Mouse (Mus musculus) limb, embryonic 11.5 days (tissue): Measurements from ENCODE around the gene Itpr2. TPM values are rescaled to one million over a fixed set of nuclear protein-coding genes. Genes with fewer than 3 reads are reported as not detected.

Source experiments
- ATAC-seq: fragments of 200-750 bp; cut with Nextera tagmentation; 2 replicates; pipeline ENCODE4 v1.8.0; 2017; ENCODE audit warnings: low read depth; ENCODE audit not compliant: insufficient number of reproducible peaks, low FRiP score, low TSS enrichment
- DNase-seq: peaks from one replicate; pipeline ENCODE4 v3.0.0-alpha.2; 2015; ENCODE audit warnings: low spot score
- H3K27ac ChIP-seq: fragments of 300-500 bp; sonication (generic); replicated peaks from 2 replicates; pipeline ENCODE4 v1.5.1; 2014; ENCODE audit warnings: low read depth, mild to moderate bottlenecking, low read length
- H3K27me3 ChIP-seq: fragments of 300-500 bp; sonication (generic); 2 replicates; pipeline ENCODE4 v1.6.1; 2014; ENCODE audit warnings: mild to moderate bottlenecking, low read length, mixed read lengths; ENCODE audit not compliant: control insufficient read depth, insufficient read depth
- H3K36me3 ChIP-seq: fragments of 300-500 bp; sonication (generic); 2 replicates; pipeline ENCODE4 v1.6.1; 2014; ENCODE audit warnings: mild to moderate bottlenecking, low read length, moderate library complexity, mixed read lengths; ENCODE audit not compliant: control insufficient read depth, insufficient read depth
- H3K4me1 ChIP-seq: fragments of 300-500 bp; sonication (generic); 2 replicates; pipeline ENCODE4 v1.6.1; 2014; ENCODE audit warnings: low read length, mixed read lengths; ENCODE audit not compliant: control insufficient read depth, insufficient read depth
- H3K4me2 ChIP-seq: fragments of 300-500 bp; sonication (generic); 2 replicates; pipeline ENCODE4 v1.6.1; 2014; ENCODE audit warnings: low read depth, mild to moderate bottlenecking, moderate library complexity; ENCODE audit not compliant: severe bottlenecking
- H3K4me3 ChIP-seq: fragments of 300-500 bp; sonication (generic); 2 replicates; pipeline ENCODE4 v1.5.1; 2014; ENCODE audit warnings: low read depth, low read length
- H3K9ac ChIP-seq: fragments of 300-500 bp; sonication (generic); 2 replicates; pipeline ENCODE4 v1.6.1; 2014; ENCODE audit warnings: mild to moderate bottlenecking, low read length
- H3K9me3 ChIP-seq: fragments of 300-500 bp; sonication (generic); 2 replicates; pipeline ENCODE4 v1.6.1; 2016; ENCODE audit warnings: low read length; ENCODE audit not compliant: control insufficient read depth
- WGBS: fragments of 180-500 bp; shearing (Covaris S2); extraction: QIAGEN DNeasy Blood & Tissue Kit; methylation state at CpG from one replicate; pipeline ENCODE4 v1.1.7; 2014; 5-methylcytosine and 5-hydroxymethylcytosine counted together
- polyA plus RNA-seq: library from polyadenylated mRNA; unstranded; fragments of >200 nt; fragmentation: Nextera tagmentation; extraction: Ambion mirVana; gene quantifications from 2 replicates; pipeline ENCODE4 v1.2.1, GENCODE M21; 2014

Gene Itpr2
- polyA plus RNA-seq, 1 experiment from 2014 or later = 5.7 TPM

DNA sequence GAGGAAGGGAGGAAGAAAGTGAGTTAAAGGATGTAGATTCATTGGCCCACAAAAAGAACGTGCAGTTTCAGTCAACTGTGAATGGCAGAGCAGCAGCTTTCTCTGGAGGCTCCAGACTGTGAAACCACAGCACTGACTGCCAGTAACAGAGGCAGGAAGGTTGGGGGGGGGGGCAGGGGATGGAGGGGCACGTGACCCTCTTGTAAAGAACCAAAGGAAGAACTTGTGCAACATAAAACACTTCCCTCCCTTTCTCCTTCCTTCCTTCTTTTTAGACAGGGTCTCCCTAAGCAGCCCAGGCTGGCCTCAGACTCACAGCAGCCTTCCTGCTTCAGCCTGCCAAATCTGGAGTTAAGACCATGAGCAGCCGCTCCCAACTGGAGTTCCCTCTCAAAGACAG, 104.2 kb downstream of the Itpr2 start:
- 66% methylated on average over 3 of the region's 3 CpGs for WGBS
- Histone ChIP-seq H3K36me3 (no peaks in the 10 kb centered on the region), H3K9me3 (no peaks in the 10 kb centered on the region), H3K27me3 (no peaks in the 10 kb centered on the region), H3K9ac (no peak overlapping the region), H3K4me2 (no peak overlapping the region), H3K4me1 (no peaks in the 10 kb centered on the region), H3K4me3 (no peak overlapping the region), H3K27ac (no peak overlapping the region)
- ATAC-seq (no peak), DNase-seq (no peak)

DNA sequence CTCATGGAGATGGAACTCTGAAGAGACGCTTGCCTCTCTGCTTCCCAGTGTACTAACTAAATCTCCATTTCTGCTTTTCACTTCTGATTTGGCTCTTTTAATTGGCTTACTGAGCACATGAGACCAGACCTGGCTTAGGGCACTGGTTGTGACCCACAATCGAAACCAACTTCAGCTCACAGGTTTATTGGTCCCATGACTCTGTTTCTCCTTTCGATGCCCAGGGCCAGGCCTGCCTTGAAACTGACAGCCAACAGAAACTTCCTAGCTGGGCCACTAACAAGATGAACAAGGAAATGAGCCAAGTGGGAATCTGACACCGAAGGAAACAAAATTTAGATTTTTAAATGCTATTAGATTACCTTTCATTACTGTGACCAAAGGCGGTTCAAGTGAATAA, 105.8 kb downstream of the Itpr2 start:
- H3K36me3 ChIP-seq = no peaks in the 10 kb centered on the region
- no peaks in the 10 kb centered on the region for H3K27me3 ChIP-seq
- no peak overlapping the region for H3K9ac ChIP-seq
- no peaks in the 10 kb centered on the region for H3K9me3 ChIP-seq
- H3K4me3 ChIP-seq = no peak overlapping the region
- no peak overlapping the region for H3K4me2 ChIP-seq
- ATAC-seq (no peak), DNase-seq (no peak)
- no peaks in the 10 kb centered on the region for H3K4me1 ChIP-seq
- WGBS = 75% methylated on average over 5 of the region's 5 CpGs
- no peak overlapping the region for H3K27ac ChIP-seq

DNA sequence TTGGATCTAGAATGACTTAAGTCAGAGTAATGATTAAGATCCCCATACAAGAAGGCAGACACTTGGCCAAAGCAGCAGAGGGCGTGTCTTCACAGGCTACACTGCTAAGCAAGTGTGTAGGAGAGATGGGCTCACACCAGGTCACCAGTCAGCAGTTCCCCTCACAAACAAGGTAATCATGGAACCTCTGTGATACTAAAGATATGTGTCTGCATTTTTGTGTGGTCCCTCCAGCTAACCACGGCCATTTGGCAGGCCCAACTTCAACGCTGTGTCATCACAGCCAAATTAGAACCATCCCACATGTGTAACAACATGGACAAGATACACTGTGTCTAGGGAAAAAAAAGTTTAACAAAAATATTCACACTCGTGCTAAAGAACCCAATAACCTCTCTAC, 106.4 kb downstream of the Itpr2 start:
- H3K9me3 ChIP-seq = no peaks in the 10 kb centered on the region
- no peak for DNase-seq
- H3K36me3 ChIP-seq = no peaks in the 10 kb centered on the region
- H3K27ac ChIP-seq = no peak overlapping the region
- 88% methylated on average over 4 of the region's 4 CpGs for WGBS
- ATAC-seq = no peak
- no peak overlapping the region for H3K9ac ChIP-seq
- H3K27me3 ChIP-seq = no peaks in the 10 kb centered on the region
- no peak overlapping the region for H3K4me2 ChIP-seq
- H3K4me1 ChIP-seq = no peaks in the 10 kb centered on the region
- H3K4me3 ChIP-seq = no peak overlapping the region

DNA sequence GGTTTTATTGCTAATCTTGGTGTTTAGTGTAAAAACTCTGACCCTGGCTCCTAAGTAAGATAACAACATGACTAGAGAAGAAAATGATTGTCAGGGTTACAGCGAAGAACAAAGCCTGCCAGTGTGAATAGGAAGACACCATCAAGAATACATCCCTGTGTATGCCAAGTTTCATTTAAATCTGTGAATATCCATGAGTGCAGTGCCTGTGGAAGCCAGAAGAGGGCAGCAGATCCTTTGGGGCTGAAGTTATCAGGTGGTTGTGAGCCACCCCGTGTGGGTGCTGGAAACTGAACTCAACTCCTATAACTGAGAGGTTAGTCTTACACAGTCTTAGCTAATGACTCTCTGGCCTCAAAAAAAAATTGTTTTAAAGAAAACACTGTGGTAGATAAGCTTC, 109.8 kb downstream of the Itpr2 start:
- no peak overlapping the region for H3K4me2 ChIP-seq
- H3K4me1 ChIP-seq = no peaks in the 10 kb centered on the region
- ATAC-seq (no peak), DNase-seq (no peak)
- WGBS = 84% methylated on average over 2 of the region's 2 CpGs
- H3K9me3 ChIP-seq = no peaks in the 10 kb centered on the region
- H3K9ac ChIP-seq = no peak overlapping the region
- no peak overlapping the region for H3K4me3 ChIP-seq
- H3K27ac ChIP-seq = no peak overlapping the region
- no peaks in the 10 kb centered on the region for H3K27me3 ChIP-seq
- H3K36me3 ChIP-seq = no peaks in the 10 kb centered on the region

DNA sequence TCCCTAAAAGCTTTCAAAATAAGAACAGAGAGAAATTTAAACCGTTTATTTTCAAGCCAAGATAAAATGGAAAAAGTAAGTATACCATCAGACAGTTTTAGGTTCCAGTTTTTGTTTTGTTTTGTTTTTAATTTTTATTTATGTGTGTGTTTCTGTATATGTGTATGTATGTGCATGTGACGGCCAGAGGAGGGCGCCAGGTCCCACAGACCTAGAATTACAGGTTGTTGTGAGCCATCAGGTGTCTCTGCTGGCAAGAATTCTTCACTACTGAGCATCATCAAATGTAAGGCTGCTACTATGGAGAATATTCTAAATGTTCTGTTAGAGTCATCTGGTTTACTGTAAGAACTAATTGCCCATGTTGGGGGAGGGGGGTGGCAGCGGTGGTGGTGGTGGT, 111.9 kb downstream of the Itpr2 start:
- Histone ChIP-seq H3K27me3 (no peaks in the 10 kb centered on the region), H3K27ac (no peak overlapping the region), H3K9me3 (no peaks in the 10 kb centered on the region), H3K4me2 (no peak overlapping the region), H3K36me3 (no peaks in the 10 kb centered on the region), H3K4me1 (peaks cover 4% of the 10 kb centered on the region; the same call in 1 of the 2 replicates), H3K9ac (no peak overlapping the region), H3K4me3 (no peak overlapping the region)
- 89% methylated on average over 4 of the region's 4 CpGs for WGBS
- ATAC-seq = no peak
- DNase-seq = no peak

DNA sequence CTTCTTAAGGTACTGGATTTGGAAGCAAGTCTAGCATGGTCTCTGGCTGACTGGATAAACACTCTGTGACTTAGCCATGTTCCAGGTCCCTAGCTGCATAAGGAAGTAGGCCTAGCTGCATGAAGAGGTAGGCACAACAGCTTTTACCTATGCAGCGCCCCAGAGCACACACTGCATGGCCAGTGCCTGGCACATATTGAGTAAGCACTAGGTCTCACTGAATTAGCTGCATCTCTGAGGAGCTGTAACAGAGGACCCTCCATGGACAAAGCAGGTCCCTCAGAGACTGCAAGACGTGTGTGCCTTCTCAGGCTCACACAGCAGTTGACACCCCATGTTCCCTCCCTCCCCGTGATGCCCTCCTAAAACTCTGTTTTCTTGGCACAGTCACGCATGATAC, 114.0 kb downstream of the Itpr2 start:
- Histone ChIP-seq H3K9me3 (no peaks in the 10 kb centered on the region), H3K9ac (no peak overlapping the region), H3K27me3 (no peaks in the 10 kb centered on the region), H3K36me3 (no peaks in the 10 kb centered on the region), H3K27ac (no peak overlapping the region), H3K4me3 (no peak overlapping the region), H3K4me2 (no peak overlapping the region), H3K4me1 (peaks cover 4% of the 10 kb centered on the region; the same call in 1 of the 2 replicates)
- no peak for DNase-seq
- no peak for ATAC-seq
- 85% methylated on average over 4 of the region's 4 CpGs for WGBS

DNA sequence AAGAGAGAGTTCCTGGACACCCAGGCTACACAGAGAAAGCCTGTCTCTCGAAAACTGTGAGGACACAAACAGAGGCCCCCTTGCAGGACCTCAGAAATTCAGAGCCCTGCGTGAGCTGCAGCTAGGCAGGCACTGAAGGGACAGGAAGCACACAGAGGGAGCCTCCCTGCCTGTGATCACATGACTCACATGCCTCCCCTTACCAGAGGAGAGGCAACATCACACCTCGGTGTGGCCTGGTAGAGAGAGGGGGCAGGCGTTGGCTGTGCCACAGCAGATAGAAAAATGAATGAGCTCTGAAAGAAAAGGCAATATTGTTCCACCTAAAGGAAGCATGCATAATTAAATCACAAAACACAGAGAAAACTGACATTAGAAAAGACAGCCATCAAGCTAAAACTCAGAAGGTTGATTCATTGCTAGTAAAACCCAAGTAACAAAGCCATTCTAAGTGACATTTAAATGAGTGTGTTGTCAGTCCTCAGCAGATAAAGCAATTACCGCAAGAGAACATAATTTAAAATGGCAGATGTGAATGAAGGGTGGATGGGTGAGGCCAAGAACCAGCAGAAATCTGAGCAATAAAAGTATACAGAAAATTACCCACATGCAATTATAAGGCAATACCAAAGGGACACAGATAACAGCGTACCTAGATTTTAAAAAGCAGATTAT, 114.8 kb downstream of the Itpr2 start:
- Histone ChIP-seq H3K9me3 (no peaks in the 10 kb centered on the region), H3K27ac (no peak overlapping the region), H3K4me2 (no peak overlapping the region), H3K9ac (no peak overlapping the region), H3K27me3 (no peaks in the 10 kb centered on the region), H3K4me1 (peaks cover 4% of the 10 kb centered on the region; the same call in 1 of the 2 replicates), H3K4me3 (no peak overlapping the region), H3K36me3 (no peaks in the 10 kb centered on the region)
- no peak for ATAC-seq
- 49% methylated on average over 6 of the region's 6 CpGs for WGBS
- DNase-seq = no peak

DNA sequence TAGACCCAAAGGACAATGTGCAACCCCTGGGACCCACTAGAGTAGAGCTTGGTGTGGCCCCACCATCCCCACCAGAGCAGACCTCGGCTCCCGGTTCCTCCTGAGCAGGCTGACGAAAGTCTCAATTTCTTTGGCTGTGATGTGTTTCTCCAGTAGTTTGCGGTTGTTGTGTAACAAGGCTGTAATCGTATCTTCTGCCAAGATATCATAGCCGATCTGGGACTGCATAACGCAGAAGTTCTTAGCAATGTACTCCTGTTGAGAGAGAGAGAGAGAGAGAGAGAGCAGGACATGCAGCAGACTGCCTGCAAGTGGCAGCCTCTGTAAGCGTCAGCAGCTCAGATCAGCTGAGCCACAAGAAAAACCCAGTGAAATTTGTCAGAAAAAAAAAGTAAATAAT, 122.8 kb downstream of the Itpr2 start:
- Histone ChIP-seq H3K4me1 (no peaks in the 10 kb centered on the region), H3K27ac (no peak overlapping the region), H3K9ac (no peak overlapping the region), H3K9me3 (no peaks in the 10 kb centered on the region), H3K4me3 (no peak overlapping the region), H3K27me3 (no peaks in the 10 kb centered on the region), H3K4me2 (no peak overlapping the region), H3K36me3 (no peaks in the 10 kb centered on the region)
- DNase-seq (no peak), ATAC-seq (no peak)
- 88% methylated on average over 8 of the region's 8 CpGs for WGBS

DNA sequence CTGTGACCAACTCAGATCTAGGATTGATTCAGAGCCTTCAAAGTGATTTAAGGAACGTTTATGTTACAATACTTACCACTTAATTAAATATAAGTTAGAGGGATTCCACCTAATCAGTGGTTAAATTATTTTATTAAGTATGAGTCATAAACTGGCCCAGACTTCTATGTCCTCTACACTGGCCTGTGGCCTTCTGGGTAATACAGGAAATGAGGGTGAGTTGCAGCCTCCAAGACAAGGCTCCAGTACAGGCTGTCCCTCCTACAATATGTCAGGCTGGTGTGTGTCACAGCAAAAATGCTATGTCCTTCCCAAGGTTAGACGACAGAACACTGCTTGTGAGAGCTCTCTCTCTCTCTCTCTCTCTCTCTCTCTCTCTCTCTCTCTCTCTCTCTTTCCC, 130.5 kb downstream of the Itpr2 start:
- no peak overlapping the region for H3K9ac ChIP-seq
- DNase-seq (no peak), ATAC-seq (no peak)
- WGBS = 70% methylated on average over 2 of the region's 2 CpGs
- H3K9me3 ChIP-seq = no peaks in the 10 kb centered on the region
- H3K36me3 ChIP-seq = no peaks in the 10 kb centered on the region
- H3K4me2 ChIP-seq = no peak overlapping the region
- H3K27me3 ChIP-seq = no peaks in the 10 kb centered on the region
- no peak overlapping the region for H3K27ac ChIP-seq
- H3K4me1 ChIP-seq = no peaks in the 10 kb centered on the region
- H3K4me3 ChIP-seq = no peak overlapping the region
